Mouse (Mus musculus) cerebellum, adult 2 months (tissue): ENCODE data around the gene Cmc2.

Source experiments
- CTCF ChIP-seq: fragments of 200-500 bp; IDR thresholded peaks from 2 replicates; pipeline ENCODE4 v1.5.1; 2011; ENCODE audit warnings: low read depth, mild to moderate bottlenecking, control low read depth, low read length, moderate library complexity, borderline replicate concordance; ENCODE audit not compliant: insufficient read depth
- POLR2A ChIP-seq: fragments of 200-500 bp; IDR thresholded peaks from 2 replicates; pipeline ENCODE4 v1.6.1; 2011; ENCODE audit warnings: low read length, control low read depth, borderline replicate concordance; ENCODE audit not compliant: insufficient read depth

DNA sequence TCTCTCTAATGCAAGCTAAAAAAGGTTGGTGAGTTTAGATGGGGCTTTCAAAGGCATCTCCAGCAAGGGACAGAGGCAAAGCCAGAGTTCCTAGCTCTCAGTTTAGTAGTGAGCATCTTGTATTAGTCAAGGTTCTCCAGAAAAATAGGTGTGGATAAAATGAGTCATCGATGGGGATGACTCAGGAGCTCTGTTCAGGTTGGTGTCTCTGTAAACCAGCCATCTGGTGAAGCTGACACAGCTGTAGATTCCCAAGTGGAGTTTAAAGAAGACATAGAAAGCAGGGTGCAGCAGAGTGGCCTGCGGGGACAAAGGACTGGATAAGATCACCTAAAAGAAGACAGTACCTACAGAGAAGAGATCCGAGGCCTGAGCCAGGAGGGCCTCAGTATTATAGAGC, 73.2 kb downstream of the Cmc2 start:
- TF ChIP-seq CTCF (no peak), POLR2A (no peak)
